Mouse (Mus musculus) ES-Bruce4 (cell line): ENCODE results near the gene Tnfsf14. TPM values are rescaled to one million over a fixed set of nuclear protein-coding genes. Genes with fewer than 3 reads are reported as not detected.

Experiments used
- H3K27ac ChIP-seq: 2 replicates; pipeline ENCODE4 v1.5.1; 2012; ENCODE audit warnings: low read length, inconsistent platforms; ENCODE audit not compliant: insufficient read depth
- H3K27me3 ChIP-seq: 2 replicates; pipeline ENCODE4 v1.6.1; 2012; ENCODE audit warnings: mild to moderate bottlenecking, low read length, inconsistent platforms; ENCODE audit not compliant: control insufficient read depth, poor library complexity, insufficient read depth, severe bottlenecking
- H3K36me3 ChIP-seq: 2 replicates; pipeline ENCODE4 v1.6.1; 2012; ENCODE audit warnings: inconsistent platforms, mild to moderate bottlenecking, low read length, moderate library complexity; ENCODE audit not compliant: control insufficient read depth, poor library complexity, insufficient read depth, severe bottlenecking
- H3K4me1 ChIP-seq: one replicate; pipeline ENCODE4 v1.8.1; 2011; ENCODE audit warnings: low read length; ENCODE audit not compliant: control insufficient read depth, insufficient read depth
- H3K4me3 ChIP-seq: 2 replicates; pipeline ENCODE4 v1.5.1; 2011; ENCODE audit warnings: low read depth, mild to moderate bottlenecking, low read length
- H3K9ac ChIP-seq: 2 replicates; pipeline ENCODE4 v1.6.1; 2012; ENCODE audit warnings: low read depth, mild to moderate bottlenecking, inconsistent platforms; ENCODE audit not compliant: poor library complexity, severe bottlenecking
- H3K9me3 ChIP-seq: replicated peaks from 2 replicates; pipeline ENCODE4 v1.6.1; 2012; ENCODE audit warnings: mild to moderate bottlenecking, low read length, inconsistent platforms; ENCODE audit not compliant: control insufficient read depth, poor library complexity, insufficient read depth, severe bottlenecking
- CTCF ChIP-seq: IDR thresholded peaks from one replicate; pipeline ENCODE4 v1.8.1; 2011; ENCODE audit warnings: low read depth, low read length
- EP300 ChIP-seq: IDR thresholded peaks from 2 replicates; pipeline ENCODE4 v1.6.1; 2011; ENCODE audit warnings: low read depth, low read length; ENCODE audit not compliant: insufficient read depth
- POLR2A ChIP-seq: IDR thresholded peaks from one replicate; pipeline ENCODE4 v1.8.1; 2011; ENCODE audit warnings: low read length; ENCODE audit not compliant: insufficient read depth
- polyA plus RNA-seq: library from polyadenylated mRNA; stranded (reverse); fragments of >200 nt; gene quantifications from 2 replicates; pipeline ENCODE4 v1.2.4, GENCODE M21; 2011; ENCODE audit warnings: low read depth; ENCODE audit not compliant: missing spikeins, insufficient read depth, insufficient read length

The Tnfsf14 gene
- polyA plus RNA-seq, 1 experiment: not detected

- H3K27me3 ChIP-seq: no peaks in the 10 kb centered on the region
Observed at GRCm38 (mm10) chr17:57148994-57149803, 44.8 kb downstream of the Tnfsf14 start, which contains the start of gene Cd70. Cd70 (minus strand) TSS chr17:57149777.

GRCm38 (mm10) chr17:57148343-57148742 lies 45.6 kb downstream of the Tnfsf14 start:
- Histone ChIP-seq H3K4me3 (no peak overlapping the region), H3K27me3 (no peaks in the 10 kb centered on the region), H3K36me3 (no peaks in the 10 kb centered on the region), H3K4me1 (no peaks in the 10 kb centered on the region), H3K27ac (no peak overlapping the region), H3K9me3 (peaks cover 6% of the 10 kb centered on the region), H3K9ac (no peak overlapping the region)
- no peak for TF ChIP-seq POLR2A

More at GRCm38 (mm10) chr17:57148994-57149803, 44.8 kb downstream of the Tnfsf14 start, which contains the start of gene Cd70:
- Histone ChIP-seq H3K9me3 (peaks cover 6% of the 10 kb centered on the region), H3K9ac (no peak within 1 kb of the TSS), H3K27ac (no peak within 1 kb of the TSS), H3K36me3 (no peaks in the 10 kb centered on the region), H3K4me1 (no peaks in the 10 kb centered on the region), H3K4me3 (peak within 1 kb of the TSS; percentile 51)
- TF ChIP-seq EP300 (no peak), CTCF (no peak), POLR2A (no peak)

- no peaks in the 10 kb centered on the region; the same call in 1 of the 2 replicates for H3K27me3 ChIP-seq
- H3K9me3 ChIP-seq: no peaks in the 10 kb centered on the region
- H3K36me3 ChIP-seq: no peaks in the 10 kb centered on the region
- TF ChIP-seq POLR2A: no peak
- no peak for TF ChIP-seq CTCF
- no peak overlapping the region for H3K27ac ChIP-seq
- H3K9ac ChIP-seq: no peak overlapping the region
- no peaks in the 10 kb centered on the region for H3K4me1 ChIP-seq
- H3K4me3 ChIP-seq: no peak overlapping the region
Observed at GRCm38 (mm10) chr17:57145115-57145514, 48.9 kb downstream of the Tnfsf14 start.

DNA sequence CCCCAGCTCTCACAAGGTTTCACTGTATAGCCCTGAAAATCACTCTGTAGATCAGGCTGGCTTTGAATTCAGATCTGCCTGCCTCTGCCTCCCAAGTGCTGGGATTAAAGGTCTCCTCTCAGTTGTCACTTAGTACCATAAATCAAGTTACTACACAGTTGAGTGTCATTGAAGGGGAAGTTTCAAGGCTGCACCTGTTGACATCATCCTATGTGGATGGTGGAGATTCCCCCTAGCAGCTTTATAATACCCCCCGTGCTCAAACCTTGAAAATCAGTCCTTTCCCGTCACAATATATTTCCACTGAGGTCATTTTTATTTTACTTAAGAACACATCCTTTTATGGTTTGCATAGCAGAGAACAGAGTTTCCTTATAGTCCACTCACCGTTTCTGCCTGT lies 50.3 kb downstream of the Tnfsf14 start:
- no peak overlapping the region for H3K4me3 ChIP-seq
- TF ChIP-seq EP300 (no peak), CTCF (no peak), POLR2A (no peak)
- H3K9ac ChIP-seq: no peak overlapping the region

GRCm38 (mm10) chr17:57139708-57140107 lies 54.3 kb downstream of the Tnfsf14 start:
- Histone ChIP-seq H3K36me3 (no peaks in the 10 kb centered on the region), H3K27ac (no peak overlapping the region), H3K27me3 (no peaks in the 10 kb centered on the region; the same call in 1 of the 2 replicates), H3K4me1 (no peaks in the 10 kb centered on the region), H3K9ac (no peak overlapping the region), H3K9me3 (no peaks in the 10 kb centered on the region), H3K4me3 (no peak overlapping the region)
- TF ChIP-seq CTCF (no peak), POLR2A (no peak), EP300 (no peak)

More for the DNA sequence above, 50.3 kb downstream of the Tnfsf14 start:
- Histone ChIP-seq H3K27me3 (no peaks in the 10 kb centered on the region; the same call in 1 of the 2 replicates), H3K36me3 (no peaks in the 10 kb centered on the region), H3K9me3 (no peaks in the 10 kb centered on the region), H3K27ac (no peak overlapping the region), H3K4me1 (no peaks in the 10 kb centered on the region)

Other genes starting within 250 kb of the Tnfsf14 start
- 0.37 and 0.49 TPM in 2 replicates for gene Acer1, start 212.1 kb downstream of the Tnfsf14 start, polyA plus RNA-seq
- 47.7 and 59.9 TPM in 2 replicates for gene Clpp, start 203.9 kb downstream of the Tnfsf14 start, polyA plus RNA-seq
- 16.0 and 21.3 TPM in 2 replicates for gene Alkbh7, start 196.8 kb downstream of the Tnfsf14 start, polyA plus RNA-seq
- gene Pspn, start 194.2 kb downstream of the Tnfsf14 start, polyA plus RNA-seq: not detected in 2 replicates
- gene Gtf2f1, start 182.9 kb downstream of the Tnfsf14 start, polyA plus RNA-seq: 70.2 and 74.1 TPM in 2 replicates
- 0.56 TPM in 1 of 2 replicates, not detected in the other for gene Gm17949, start 182.7 kb downstream of the Tnfsf14 start, polyA plus RNA-seq
- gene Khsrp, start 162.7 kb downstream of the Tnfsf14 start, polyA plus RNA-seq: 166 and 176 TPM in 2 replicates
- not detected in 2 replicates for gene Slc25a41, start 152.5 kb downstream of the Tnfsf14 start, polyA plus RNA-seq
- gene Crb3, start 135.1 kb downstream of the Tnfsf14 start, polyA plus RNA-seq: 53.5 and 57.7 TPM in 2 replicates
- gene Slc25a23, start 134.3 kb downstream of the Tnfsf14 start, polyA plus RNA-seq: 24.2 and 24.5 TPM in 2 replicates
- 6.6 and 8.9 TPM in 2 replicates for gene Dennd1c, start 115.7 kb downstream of the Tnfsf14 start, polyA plus RNA-seq
- 5.8 and 12.6 TPM in 2 replicates for gene Tubb4a, start 106.4 kb downstream of the Tnfsf14 start, polyA plus RNA-seq
- 8.1 and 9.1 TPM in 2 replicates for gene Tnfsf9, start 88.9 kb downstream of the Tnfsf14 start, polyA plus RNA-seq
- gene Cd70, start 44.4 kb downstream of the Tnfsf14 start, polyA plus RNA-seq: not detected in 2 replicates
- 0.94 TPM in 1 of 2 replicates, not detected in the other for gene C3, start 34.0 kb upstream of the Tnfsf14 start, polyA plus RNA-seq
- gene Gpr108, start 54.3 kb upstream of the Tnfsf14 start, polyA plus RNA-seq: 13.1 and 14.2 TPM in 2 replicates
- 59.0 and 61.1 TPM in 2 replicates for gene Trip10, start 55.3 kb upstream of the Tnfsf14 start, polyA plus RNA-seq
- gene Vav1, start 84.9 kb upstream of the Tnfsf14 start, polyA plus RNA-seq: not detected in 2 replicates
- gene Adgre1, start 164.5 kb upstream of the Tnfsf14 start, polyA plus RNA-seq: not detected in 2 replicates